Mouse (Mus musculus): ENCODE data around the gene Zfp54. TPM values are rescaled to one million over a fixed set of nuclear protein-coding genes. Genes with fewer than 3 reads are reported as not detected.
A peak's percentile ranks its signal among the peaks of the same experiment; 100 is the strongest.
"Not testable (repeated sequence)": the region's sequence is repeated elsewhere in the genome, so short reads cannot be mapped to it uniquely, and the experiment has no call there.

Gene Zfp54
- polyA plus RNA-seq (2015; fragmentation: Nextera tagmentation; extraction: Ambion mirVana): 4.6 and 5.2 TPM in 2 replicates

DNA sequence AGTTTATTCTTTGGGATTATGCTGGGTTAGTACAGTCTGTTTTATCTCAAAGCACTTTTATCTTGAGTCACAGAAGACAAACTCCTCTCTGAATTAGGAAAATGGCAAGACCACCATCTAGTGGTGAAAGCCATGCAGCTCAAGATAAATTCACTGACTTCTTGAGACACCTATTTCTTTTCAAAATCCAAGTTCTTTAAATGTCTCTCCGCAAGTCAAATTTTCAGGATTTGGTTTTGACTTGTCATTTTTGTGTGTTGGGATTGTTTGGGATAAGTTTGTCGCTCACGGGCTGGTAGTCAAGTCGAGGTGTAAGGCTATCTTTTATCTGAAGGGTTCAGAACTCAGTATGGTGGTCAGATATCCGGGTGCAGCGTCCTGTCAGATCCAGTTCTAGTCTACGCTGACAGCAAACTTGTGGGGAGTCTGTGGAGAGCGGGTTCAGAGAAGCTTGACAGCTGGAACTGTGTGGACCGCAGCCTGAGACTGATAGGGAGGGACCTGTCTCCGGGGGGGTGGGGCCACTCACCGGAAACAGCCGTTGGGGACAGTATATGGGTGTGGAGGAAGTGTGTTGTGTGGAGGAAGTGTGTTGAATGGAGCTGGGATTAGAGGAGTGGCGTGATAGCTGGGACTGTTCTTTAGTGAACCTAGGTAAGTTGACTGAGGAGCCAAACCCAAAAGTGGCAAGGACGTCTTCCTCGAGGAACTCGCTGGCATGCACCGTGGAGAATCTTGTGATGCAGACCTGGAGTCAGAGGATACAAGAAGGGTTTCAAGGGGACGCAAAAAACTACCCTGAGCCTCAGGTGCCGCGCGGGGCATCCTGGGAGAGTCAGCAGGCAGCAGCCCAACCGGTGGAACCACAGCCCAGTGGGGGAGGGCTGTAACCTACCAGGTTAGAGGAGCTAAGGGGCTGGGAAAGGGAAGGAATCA is at the start of gene Zfp54:
Gene Zfp54 (plus strand): TSS at position 564 of the 936 bp plus-strand sequence.
- Histone ChIP-seq H3K36me3 (no peaks in the 10 kb centered on the region), H3K4me1 (replicated peaks) (peaks cover 9% of the 10 kb centered on the region), H3K9me3 (no peaks in the 10 kb centered on the region), H3K4me2 (peak within 1 kb of the TSS; percentile 80), H3K4me3 (peak within 1 kb of the TSS; percentile 48), H3K27me3 (no peaks in the 10 kb centered on the region), H3K27ac (peak within 1 kb of the TSS; percentile 36), H3K9ac (peak within 1 kb of the TSS; percentile 71)
- peak; percentile 98 for ATAC-seq (ENCODE audit: low FRiP score)
- WGBS: under 1% methylated on average over 22 of the region's 22 CpGs

DNA sequence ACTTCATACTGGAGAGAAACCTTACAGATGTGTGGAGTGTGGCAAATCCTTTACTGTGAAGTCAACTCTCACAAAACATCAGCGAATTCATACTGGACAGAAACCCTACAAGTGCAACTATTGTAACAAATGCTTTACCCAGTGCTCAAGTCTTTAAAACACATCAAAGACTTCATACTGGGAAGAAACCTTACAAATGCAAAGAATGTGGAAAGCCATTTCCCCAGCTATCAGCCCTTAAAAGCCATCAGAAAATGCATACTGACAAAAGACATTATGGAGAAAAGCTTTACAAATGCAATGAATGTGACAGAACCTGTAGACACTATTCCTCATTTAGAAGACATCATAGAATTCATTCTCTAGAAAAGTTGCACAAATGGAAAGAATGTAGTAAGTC is 47.7 kb upstream of the Zfp54 start:
- Histone ChIP-seq H3K9ac (no peak overlapping the region), H3K4me3 (no peak overlapping the region), H3K27ac (no peak overlapping the region), H3K4me1 (replicated peaks) (no peaks in the 10 kb centered on the region), H3K4me2 (no peak overlapping the region), H3K9me3 (no peaks in the 10 kb centered on the region), H3K27me3 (no peaks in the 10 kb centered on the region), H3K36me3 (no peaks in the 10 kb centered on the region)
- 71% methylated on average over 1 of the region's 1 CpGs for WGBS
- no peak for ATAC-seq (ENCODE audit: low FRiP score)

DNA sequence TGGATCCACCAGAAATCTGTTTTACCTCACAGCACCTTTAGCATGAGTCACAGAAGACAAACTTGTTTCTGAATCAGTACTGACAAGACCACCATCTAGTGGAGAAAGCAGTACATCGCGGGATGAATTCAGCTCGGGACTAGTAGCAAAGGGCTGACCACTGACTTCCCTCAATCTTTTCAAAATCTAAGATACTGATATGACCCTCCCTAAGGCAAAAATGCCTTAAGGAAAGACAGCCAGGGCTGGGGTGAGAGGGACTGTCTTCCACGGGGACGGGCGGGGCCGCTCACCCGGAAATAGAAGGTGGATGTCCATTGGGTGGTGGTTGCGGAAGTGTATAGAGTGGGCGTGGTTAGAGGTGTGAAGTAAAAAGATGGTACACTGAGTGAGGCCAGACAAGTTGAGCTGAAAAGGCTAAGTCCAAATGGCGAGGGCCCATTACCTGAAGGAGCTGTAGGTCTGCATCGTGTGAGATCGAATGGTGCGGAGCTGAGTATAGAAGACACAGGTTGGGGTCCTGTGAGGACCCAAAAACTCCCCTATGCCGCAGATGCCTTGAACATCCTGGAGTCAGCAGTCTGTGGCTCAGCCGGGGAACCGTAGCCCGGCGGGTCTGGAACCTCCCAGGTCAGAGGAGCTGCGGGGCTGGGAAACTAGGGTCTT is 39.5 kb upstream of the Zfp54 start, which contains the start of gene Zfp677:
Gene Zfp677 (plus strand): TSS at position 358 of the 666 bp plus-strand sequence.
- Histone ChIP-seq H3K4me2 (peak within 1 kb of the TSS; percentile 77), H3K9ac (peak within 1 kb of the TSS; percentile 65), H3K4me3 (peak within 1 kb of the TSS; percentile 45), H3K4me1 (replicated peaks) (peaks cover 13% of the 10 kb centered on the region), H3K27me3 (no peaks in the 10 kb centered on the region), H3K27ac (peak within 1 kb of the TSS; percentile 4; the same call in 1 of the 2 replicates), H3K36me3 (no peaks in the 10 kb centered on the region), H3K9me3 (no peaks in the 10 kb centered on the region)
- 4% methylated on average over 20 of the region's 20 CpGs for WGBS
- peak; percentile 99 for ATAC-seq (ENCODE audit: low FRiP score)

DNA sequence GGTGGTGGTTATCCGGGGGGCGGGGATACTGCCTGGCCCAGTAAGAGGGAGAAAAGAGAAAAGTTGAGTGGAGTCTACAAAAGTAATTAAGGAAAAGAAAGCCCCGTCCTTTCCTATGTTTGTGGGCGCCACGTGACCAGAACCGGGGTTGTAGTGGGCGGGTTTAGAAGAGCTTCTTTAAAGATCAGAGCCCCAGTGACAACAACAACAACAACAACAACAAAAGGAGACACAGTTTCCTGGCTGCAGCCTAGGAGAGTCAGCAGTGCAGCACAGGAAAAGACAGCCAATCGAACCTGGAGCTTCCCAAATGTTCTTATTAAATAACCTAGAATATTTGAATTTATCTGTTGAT is 39.0 kb upstream of the Zfp54 start:
- H3K9me3 ChIP-seq: no peaks in the 10 kb centered on the region
- peak overlapping the region; percentile 4; the same call in 1 of the 2 replicates for H3K27ac ChIP-seq
- H3K36me3 ChIP-seq: no peaks in the 10 kb centered on the region
- 17% methylated on average over 8 of the region's 8 CpGs for WGBS
- peak overlapping the region; percentile 65 for H3K9ac ChIP-seq
- no peaks in the 10 kb centered on the region for H3K27me3 ChIP-seq
- H3K4me3 ChIP-seq: peak overlapping the region; percentile 45
- ATAC-seq (ENCODE audit: low FRiP score): peak; percentile 70
- H3K4me2 ChIP-seq: peak overlapping the region; percentile 77
- peaks cover 13% of the 10 kb centered on the region for H3K4me1 ChIP-seq (replicated peaks)

DNA sequence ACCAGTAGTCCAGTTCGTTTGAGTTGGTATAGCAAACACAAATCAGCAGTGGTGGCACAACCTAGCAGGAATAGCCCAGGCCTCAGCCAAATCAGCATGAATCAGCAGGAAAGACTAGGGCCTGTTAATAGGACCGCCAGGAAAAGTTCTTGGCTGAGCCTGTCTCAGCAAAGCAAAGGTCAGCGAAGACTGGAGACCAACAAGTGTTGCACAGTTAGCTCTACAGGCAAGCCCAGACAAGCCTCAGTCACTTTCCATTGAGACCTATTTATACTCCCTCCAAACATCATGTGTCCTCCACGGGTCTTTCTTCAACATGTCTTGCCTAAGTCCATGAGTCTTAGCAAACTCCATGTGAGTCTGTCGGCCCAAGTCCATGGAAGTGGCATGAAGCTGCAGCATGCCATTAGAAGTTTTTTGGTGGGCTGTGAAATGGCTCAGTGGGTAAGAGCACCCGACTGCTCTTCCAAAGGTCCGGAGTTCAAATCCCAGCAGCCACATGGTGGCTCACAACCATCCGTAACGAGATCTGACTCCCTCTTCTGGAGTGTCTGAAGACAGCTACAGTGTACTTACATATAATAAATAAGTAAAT is 15.9 kb downstream of the Zfp54 start:
- 81% methylated on average over 9 of the region's 9 CpGs for WGBS
- not testable (repeated sequence) for H3K9me3 ChIP-seq; H3K4me3 ChIP-seq; H3K4me2 ChIP-seq; H3K27me3 ChIP-seq; H3K9ac ChIP-seq; H3K36me3 ChIP-seq; H3K4me1 ChIP-seq (replicated peaks); ATAC-seq (ENCODE audit: low FRiP score); H3K27ac ChIP-seq

DNA sequence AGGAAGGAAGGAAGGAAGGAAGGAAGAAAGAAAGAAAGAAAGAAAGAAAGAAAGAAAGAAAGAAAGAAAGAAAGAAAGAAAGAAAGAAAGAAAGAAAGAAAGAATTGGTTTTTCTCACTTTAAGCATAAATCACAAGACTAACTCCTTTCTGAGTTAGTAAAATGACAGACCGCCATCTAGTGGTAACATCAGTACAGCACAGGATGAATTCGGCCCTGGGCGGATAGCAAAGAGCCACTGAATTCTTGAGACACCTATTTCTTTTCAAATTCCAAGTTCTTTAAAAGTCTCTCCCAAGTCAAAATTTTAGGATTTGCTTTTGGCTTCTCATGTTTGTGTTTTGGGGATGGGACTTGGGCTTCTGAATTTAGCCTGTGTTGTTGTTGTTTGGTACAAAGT is 26.6 kb downstream of the Zfp54 start:
- peaks cover 5% of the 10 kb centered on the region for H3K27me3 ChIP-seq
- under 1% methylated on average over 3 of the region's 3 CpGs for WGBS
- H3K4me2 ChIP-seq: peak overlapping the region; percentile 54
- peak overlapping the region; percentile 86 for H3K27ac ChIP-seq
- peak; percentile 86 for ATAC-seq (ENCODE audit: low FRiP score)
- peak overlapping the region; percentile 69 for H3K9ac ChIP-seq
- H3K4me3 ChIP-seq: peak overlapping the region; percentile 60
- H3K36me3 ChIP-seq: peaks cover 5% of the 10 kb centered on the region; the same call in 1 of the 2 replicates
- no peaks in the 10 kb centered on the region for H3K9me3 ChIP-seq
- H3K4me1 ChIP-seq (replicated peaks): peaks cover 9% of the 10 kb centered on the region

DNA sequence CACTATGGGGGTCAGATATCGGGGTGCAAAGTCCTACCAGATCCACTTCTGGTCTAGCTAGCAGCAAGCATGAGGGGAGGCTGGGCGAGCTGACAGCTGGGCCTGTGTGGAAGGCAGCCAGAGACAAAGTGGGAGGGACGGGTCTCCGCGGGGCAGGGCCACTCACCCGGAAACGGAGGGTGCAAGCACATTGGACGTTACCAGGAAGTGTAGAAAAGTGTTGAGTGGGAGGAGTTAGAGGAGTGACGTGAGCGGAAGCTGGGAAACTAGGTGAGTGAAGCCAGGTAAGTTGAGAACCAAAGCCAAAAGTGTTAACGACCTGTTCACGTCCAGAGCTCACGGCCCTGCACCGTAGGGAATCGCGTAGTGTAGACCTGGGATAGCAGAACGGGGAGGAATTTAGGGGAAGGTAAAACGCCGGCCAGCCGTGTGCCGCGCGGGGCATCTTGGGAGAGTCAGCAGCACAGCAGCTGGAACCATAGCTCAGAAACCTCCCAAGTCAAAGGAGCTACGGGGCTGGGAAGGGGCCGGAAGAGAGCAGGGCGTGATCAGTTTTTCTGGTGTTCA is 27.2 kb downstream of the Zfp54 start, which contains the start of gene Zfp51:
Gene Zfp51 (plus strand): TSS at position 237 of the 567 bp plus-strand sequence.
- H3K27ac ChIP-seq: peak within 1 kb of the TSS; percentile 86
- H3K4me1 ChIP-seq (replicated peaks): peaks cover 9% of the 10 kb centered on the region
- no peaks in the 10 kb centered on the region for H3K9me3 ChIP-seq
- WGBS: under 1% methylated on average over 26 of the region's 26 CpGs
- peaks cover 5% of the 10 kb centered on the region; the same call in 1 of the 2 replicates for H3K36me3 ChIP-seq
- peaks cover 5% of the 10 kb centered on the region for H3K27me3 ChIP-seq
- peak within 1 kb of the TSS; percentile 60 for H3K4me3 ChIP-seq
- H3K4me2 ChIP-seq: peak within 1 kb of the TSS; percentile 54
- peak; percentile 100 for ATAC-seq (ENCODE audit: low FRiP score)
- H3K9ac ChIP-seq: peak within 1 kb of the TSS; percentile 69

DNA sequence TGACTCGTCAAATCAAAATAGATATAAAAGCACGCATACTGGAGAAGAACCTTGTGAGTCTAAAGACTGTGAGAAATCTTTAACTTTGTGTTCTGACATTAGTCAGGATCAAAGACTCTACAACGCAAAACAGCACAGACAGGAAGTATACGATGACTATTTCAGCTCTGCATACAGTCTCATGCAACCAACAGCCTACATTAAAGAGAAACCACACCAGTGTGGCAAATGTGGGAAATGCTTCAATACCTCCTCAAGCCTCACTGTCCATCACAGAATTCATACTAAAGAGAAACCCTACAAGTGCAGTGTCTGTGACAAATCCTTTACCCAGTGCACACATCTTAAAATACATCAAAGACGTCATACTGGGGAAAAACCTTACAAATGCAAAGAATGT is 40.5 kb downstream of the Zfp54 start:
- no peaks in the 10 kb centered on the region for H3K27me3 ChIP-seq
- no peak overlapping the region for H3K4me3 ChIP-seq
- no peaks in the 10 kb centered on the region for H3K4me1 ChIP-seq (replicated peaks)
- H3K4me2 ChIP-seq: no peak overlapping the region
- no peaks in the 10 kb centered on the region for H3K9me3 ChIP-seq
- H3K9ac ChIP-seq: no peak overlapping the region
- no peak for ATAC-seq (ENCODE audit: low FRiP score)
- H3K36me3 ChIP-seq: peaks cover 55% of the 10 kb centered on the region
- WGBS: 95% methylated on average over 5 of the region's 5 CpGs
- H3K27ac ChIP-seq: no peak overlapping the region

DNA sequence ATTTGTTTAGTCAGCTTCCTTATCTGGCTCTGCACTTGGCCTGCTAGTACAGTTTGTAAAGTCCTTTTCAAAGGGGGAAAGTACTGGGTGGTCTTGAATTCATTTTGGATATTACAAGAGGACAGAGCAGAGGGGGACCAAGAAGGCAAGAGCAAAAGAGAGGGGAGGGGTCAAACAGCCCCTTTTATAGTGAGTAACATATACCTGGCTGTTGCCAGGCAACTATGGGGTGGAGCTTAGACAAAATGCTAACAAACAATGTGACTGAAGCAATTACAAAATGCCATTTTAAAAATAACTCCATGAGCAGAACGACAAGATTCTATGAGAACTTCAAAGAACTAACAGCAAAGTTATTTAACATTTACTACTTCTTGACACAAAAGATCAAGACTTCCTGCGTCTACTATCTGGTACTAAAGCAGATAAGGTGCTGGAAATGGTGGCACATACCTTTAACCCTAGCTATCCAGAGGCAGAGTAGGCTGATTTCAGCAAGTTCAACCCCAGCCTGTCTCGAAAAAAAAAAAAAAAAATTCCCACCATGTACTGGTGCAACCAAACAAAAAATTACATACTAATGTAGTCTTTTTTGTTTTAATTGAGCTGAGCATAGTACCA is 49.1 kb downstream of the Zfp54 start:
- H3K4me3 ChIP-seq: no peak overlapping the region
- no peak for ATAC-seq (ENCODE audit: low FRiP score)

DNA sequence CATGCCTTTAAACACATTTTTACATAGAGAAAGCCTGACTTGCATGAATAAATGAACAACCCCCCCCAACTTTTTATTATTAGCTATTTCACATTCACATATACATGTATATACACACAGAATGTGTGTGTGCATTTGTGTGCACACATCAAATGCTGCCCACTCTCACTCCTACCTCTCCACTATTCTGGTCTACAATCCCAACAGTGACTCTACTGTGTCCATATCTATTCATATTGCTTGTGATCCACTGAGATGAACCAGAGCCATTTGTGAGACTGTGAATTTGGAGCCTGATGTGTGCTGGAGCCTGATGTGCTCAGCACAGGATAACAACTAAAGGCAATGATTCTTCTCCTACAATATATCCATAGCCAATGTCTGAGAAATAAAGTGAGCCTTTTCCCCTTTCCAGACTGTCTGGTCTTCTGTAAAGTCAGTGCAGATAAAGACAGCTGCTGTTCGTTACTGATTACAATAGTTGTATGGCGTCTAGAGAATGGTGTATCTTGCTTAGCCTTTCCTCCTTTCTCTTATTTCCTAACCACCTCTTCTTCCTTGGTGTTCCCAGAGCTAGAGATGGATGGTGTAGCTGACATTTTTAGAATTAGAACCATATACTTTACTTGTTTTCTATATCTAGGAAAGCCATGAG is 49.8 kb downstream of the Zfp54 start:
- 75% methylated on average over 2 of the region's 2 CpGs for WGBS
- H3K9ac ChIP-seq: no peak overlapping the region
- no peaks in the 10 kb centered on the region for H3K27me3 ChIP-seq
- H3K4me2 ChIP-seq: no peak overlapping the region
- peaks cover 3% of the 10 kb centered on the region for H3K4me1 ChIP-seq (replicated peaks)
- no peaks in the 10 kb centered on the region for H3K36me3 ChIP-seq
- no peak for ATAC-seq (ENCODE audit: low FRiP score)
- no peak overlapping the region for H3K4me3 ChIP-seq
- no peak overlapping the region for H3K27ac ChIP-seq
- no peaks in the 10 kb centered on the region for H3K9me3 ChIP-seq

More for the DNA sequence above, 49.1 kb downstream of the Zfp54 start:
- no peaks in the 10 kb centered on the region for H3K36me3 ChIP-seq
- peaks cover 3% of the 10 kb centered on the region for H3K4me1 ChIP-seq (replicated peaks)
- no peak overlapping the region for H3K27ac ChIP-seq
- 79% methylated on average over 3 of the region's 3 CpGs for WGBS
- H3K9ac ChIP-seq: no peak overlapping the region
- no peaks in the 10 kb centered on the region for H3K27me3 ChIP-seq
- no peak overlapping the region for H3K4me2 ChIP-seq
- H3K9me3 ChIP-seq: no peaks in the 10 kb centered on the region
